In the genomic region with DNA sequence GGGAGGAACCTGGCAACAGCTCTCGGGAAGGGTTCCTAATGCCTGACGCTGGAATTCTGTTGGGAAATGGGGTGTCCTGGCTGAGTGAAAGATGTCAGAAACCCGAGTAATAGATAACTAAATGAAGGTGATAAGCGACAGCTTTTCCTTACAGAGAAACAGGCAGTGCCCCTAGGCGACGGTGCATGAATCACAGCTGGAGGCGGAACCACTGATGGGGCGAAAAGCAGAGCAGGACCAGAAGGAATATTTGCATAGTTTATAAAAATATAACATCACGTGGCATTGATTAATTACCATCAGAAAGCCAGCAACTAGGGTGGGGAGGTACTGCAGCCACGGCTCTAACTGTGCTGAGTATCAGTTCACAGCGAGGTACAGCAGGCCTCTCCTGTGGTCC, we compare ENCODE assay signal across 13 mouse cellular contexts.
A peak's percentile ranks its signal among the peaks of the same experiment; 100 is the strongest.
DNase-seq lines count a peak whose midpoint lies in the region; ATAC-seq and TF ChIP-seq lines count a peak whose summit lies in the region.
"Had no signal": no experiment of that assay in that cellular context is flagged by ENCODE, and none has a peak within 500 bp of the region (broad histone marks: within the 10 kb centered on the region; RNA-seq: fewer than 3 reads in every experiment).

No protein-coding gene starts in this region.

- no peak overlapping the region for H3K4me3 ChIP-seq in lung, embryonic 14.5 days (ENCODE audit: low read depth, low read length)
- H3K4me3 ChIP-seq in lung, adult 2 months (replicated peaks; ENCODE audit: extremely low read depth, low read depth, low read length): no peak overlapping the region
- no peak overlapping the region for H3K4me3 ChIP-seq in cortical plate, adult 2 months (ENCODE audit: insufficient read depth, low read length)
- no peak overlapping the region for H3K4me3 ChIP-seq in hindbrain, embryonic 13.5 days
- no peak overlapping the region for H3K4me3 ChIP-seq in neural tube, embryonic 15.5 days (replicated peaks)

- no peak for ATAC-seq in lung, embryonic 14.5 days (ENCODE audit: insufficient read depth)
- no peak for ATAC-seq in hindbrain, embryonic 13.5 days (ENCODE audit: low FRiP score)
- ATAC-seq in neural tube, embryonic 15.5 days (ENCODE audit: low FRiP score): no peak
- ATAC-seq: forebrain, embryonic 16.5 days; inflammation-experienced regulatory T-cells, adult 6 months had no signal

- no peak for TF ChIP-seq CTCF in lung, embryonic 14.5 days (IDR thresholded peaks at IDR 0.05; ENCODE audit: low read depth)
- no peak for TF ChIP-seq CTCF in lung, adult 2 months (IDR thresholded peaks at IDR 0.05; ENCODE audit: insufficient read depth, low read length)
- TF ChIP-seq CTCF in cortical plate, adult 2 months (IDR thresholded peaks at IDR 0.05; ENCODE audit: extremely low read depth, insufficient read depth, low read length): no peak

- no peaks in the 10 kb centered on the region for H3K9me3 ChIP-seq in lung, embryonic 14.5 days (ENCODE audit: low read depth, low read length)
- H3K9me3 ChIP-seq in hindbrain, embryonic 13.5 days: no peaks in the 10 kb centered on the region
- no peaks in the 10 kb centered on the region for H3K9me3 ChIP-seq in neural tube, embryonic 15.5 days (replicated peaks)

- H3K27ac ChIP-seq in lung, embryonic 14.5 days (ENCODE audit: low read depth): no peak overlapping the region
- H3K27ac ChIP-seq in cortical plate, adult 2 months (ENCODE audit: insufficient read depth, low read length): peak overlapping the region; percentile 57
- H3K27ac ChIP-seq in hindbrain, embryonic 13.5 days: peak overlapping the region; percentile 71
- peak overlapping the region; percentile 73 for H3K27ac ChIP-seq in neural tube, embryonic 15.5 days (replicated peaks)

- WGBS in lung, embryonic 14.5 days: 41% methylated on average over 11 of the region's 11 CpGs
- WGBS in lung, adult 2 months: 71% methylated on average over 11 of the region's 11 CpGs
- 43% methylated on average over 11 of the region's 11 CpGs for WGBS in hindbrain, embryonic 13.5 days
- 51% methylated on average over 11 of the region's 11 CpGs for WGBS in neural tube, embryonic 15.5 days

- H3K4me2 ChIP-seq in lung, embryonic 14.5 days: no peak overlapping the region
- no peak overlapping the region for H3K4me2 ChIP-seq in hindbrain, embryonic 13.5 days
- H3K4me2 ChIP-seq in neural tube, embryonic 15.5 days: no peak overlapping the region

- peak; percentile 61 for DNase-seq in lung, embryonic 14.5 days
- DNase-seq in lung, adult 2 months: no peak
- no peak for DNase-seq in thymus, adult 18-20 months
- no peak for DNase-seq in cerebellum, postnatal 36 days
- DNase-seq in lung, postnatal 25 days (ENCODE audit: low spot score): no peak
- DNase-seq: heart, adult 11 months; right cerebral cortex, postnatal 14 days had no signal

- TF ChIP-seq POLR2A in lung, adult 2 months (IDR thresholded peaks at IDR 0.05; ENCODE audit: borderline replicate concordance, extremely low read depth, low read depth, low read length): no peak
- no peak for TF ChIP-seq POLR2A in cortical plate, adult 2 months (IDR thresholded peaks at IDR 0.05; ENCODE audit: extremely low read depth, insufficient read depth, low read length)

- no peak overlapping the region for H3K9ac ChIP-seq in lung, embryonic 14.5 days
- H3K9ac ChIP-seq in hindbrain, embryonic 13.5 days: no peak overlapping the region
- H3K9ac ChIP-seq in neural tube, embryonic 15.5 days (replicated peaks): no peak overlapping the region

- H3K4me1 ChIP-seq in lung, embryonic 14.5 days (ENCODE audit: insufficient read depth): peaks cover 34% of the 10 kb centered on the region
- peaks cover 22% of the 10 kb centered on the region for H3K4me1 ChIP-seq in lung, adult 2 months (ENCODE audit: control insufficient read depth, insufficient read depth, low read length)
- peaks cover 29% of the 10 kb centered on the region for H3K4me1 ChIP-seq in cortical plate, adult 2 months (ENCODE audit: control insufficient read depth, insufficient read depth, low read length)
- H3K4me1 ChIP-seq in hindbrain, embryonic 13.5 days (replicated peaks): peaks cover 74% of the 10 kb centered on the region
- peaks cover 83% of the 10 kb centered on the region for H3K4me1 ChIP-seq in neural tube, embryonic 15.5 days

- H3K27me3 ChIP-seq in lung, embryonic 14.5 days (ENCODE audit: insufficient read depth, low read length): no peaks in the 10 kb centered on the region
- no peaks in the 10 kb centered on the region for H3K27me3 ChIP-seq in hindbrain, embryonic 13.5 days
- no peaks in the 10 kb centered on the region for H3K27me3 ChIP-seq in neural tube, embryonic 15.5 days (replicated peaks)

- peaks cover 7% of the 10 kb centered on the region; the same call in 1 of the 2 replicates for H3K36me3 ChIP-seq in lung, embryonic 14.5 days (ENCODE audit: insufficient read depth)
- peaks cover 11% of the 10 kb centered on the region for H3K36me3 ChIP-seq in hindbrain, embryonic 13.5 days
- no peaks in the 10 kb centered on the region for H3K36me3 ChIP-seq in neural tube, embryonic 15.5 days
- H3K36me3 ChIP-seq: G1E had no signal
